Mouse (Mus musculus) adipose tissue, adult 10 weeks (tissue): ENCODE results near the gene Sirt2. TPM values are rescaled to one million over a fixed set of nuclear protein-coding genes. Genes with fewer than 3 reads are reported as not detected.

ENCODE experiments used
- polyA plus RNA-seq: library from polyadenylated mRNA; stranded (reverse); fragments of 350-450 nt; fragmentation: Illumina TruSeq; extraction: RNeasy Lipid Tissue Mini Kit (QIAGEN cat#74804); gene quantifications from one replicate; pipeline ENCODE4 v1.2.3, GENCODE M21; 2014; ENCODE audit warnings: low read depth, low replicate concordance

The Sirt2 gene
- 88.9 TPM for polyA plus RNA-seq

GRCm38 (mm10) chr7:28766173-28766879, at the start of gene Sirt2:
Gene Sirt2 (plus strand): TSS chr7:28766735.

GRCm38 (mm10) chr7:28741709-28742438, 24.7 kb upstream of the Sirt2 start, which contains the start of the genes Mrps12 and Sars2:
Gene Mrps12 (minus strand): TSS chr7:28741820.
Gene Sars2 (plus strand): TSS chr7:28741992.

GRCm38 (mm10) chr7:28756079-28756478, 10.5 kb upstream of the Sirt2 start, which contains the start of gene Ccer2:
Gene Ccer2 (plus strand): TSS chr7:28756174.

GRCm38 (mm10) chr7:28767462-28767965, 979 bp downstream of the Sirt2 start, which contains the start of gene Nfkbib:
Gene Nfkbib (minus strand): TSS chr7:28767512.

GRCm38 (mm10) chr7:28788307-28789195, 22.0 kb downstream of the Sirt2 start, which contains the start of gene Rinl:
Gene Rinl (plus strand): TSS chr7:28788969.

GRCm38 (mm10) chr7:28808221-28808941, 41.8 kb downstream of the Sirt2 start, which contains the start of gene Hnrnpl:
Gene Hnrnpl (plus strand): TSS chr7:28808541.

GRCm38 (mm10) chr7:28824941-28825685, 58.6 kb downstream of the Sirt2 start, which contains the start of gene Ech1:
Gene Ech1 (plus strand): TSS chr7:28825217.

GRCm38 (mm10) chr7:28833723-28834347, 67.3 kb downstream of the Sirt2 start, which contains the start of gene Lgals4:
Gene Lgals4 (plus strand): TSS chr7:28833854.

Other genes with a start within 250 kb of the Sirt2 start
- gene Ifnl3, start 243.9 kb upstream of the Sirt2 start, polyA plus RNA-seq: not detected
- gene Sycn, start 225.8 kb upstream of the Sirt2 start, polyA plus RNA-seq: 0.72 TPM
- gene Nccrp1, start 219.5 kb upstream of the Sirt2 start, polyA plus RNA-seq: 0.66 TPM
- 40.2 TPM for gene Samd4b, start 168.6 kb upstream of the Sirt2 start, polyA plus RNA-seq
- 27.4 TPM for gene Pak4, start 168.6 kb upstream of the Sirt2 start, polyA plus RNA-seq
- gene Acp7, start 135.4 kb upstream of the Sirt2 start, polyA plus RNA-seq: not detected
- gene Fbxo27, start 73.9 kb upstream of the Sirt2 start, polyA plus RNA-seq: 0.66 TPM
- gene Fbxo17, start 49.9 kb upstream of the Sirt2 start, polyA plus RNA-seq: 1.5 TPM
- gene Mrps12, start 24.9 kb upstream of the Sirt2 start, polyA plus RNA-seq: 76.4 TPM
- gene Sars2, start 24.7 kb upstream of the Sirt2 start, polyA plus RNA-seq: 6.2 TPM
- not detected for gene Ccer2, start 10.6 kb upstream of the Sirt2 start, polyA plus RNA-seq
- gene Nfkbib, start 777 bp downstream of the Sirt2 start, polyA plus RNA-seq: 36.6 TPM
- 5.6 TPM for gene Rinl, start 22.2 kb downstream of the Sirt2 start, polyA plus RNA-seq
- 246 TPM for gene Hnrnpl, start 41.8 kb downstream of the Sirt2 start, polyA plus RNA-seq
- 361 TPM for gene Ech1, start 58.5 kb downstream of the Sirt2 start, polyA plus RNA-seq
- 39.3 TPM for gene Lgals4, start 67.1 kb downstream of the Sirt2 start, polyA plus RNA-seq
- gene Lgals7, start 97.1 kb downstream of the Sirt2 start, polyA plus RNA-seq: 11.5 TPM
- gene Capn12, start 114.7 kb downstream of the Sirt2 start, polyA plus RNA-seq: 0.51 TPM
- gene Actn4, start 195.6 kb downstream of the Sirt2 start, polyA plus RNA-seq: 202 TPM
- gene Eif3k, start 215.1 kb downstream of the Sirt2 start, polyA plus RNA-seq: 266 TPM
- 4.1 TPM for gene Map4k1, start 215.3 kb downstream of the Sirt2 start, polyA plus RNA-seq